Mouse (Mus musculus): Measurements from ENCODE around the gene Cyp19a1.

DNA sequence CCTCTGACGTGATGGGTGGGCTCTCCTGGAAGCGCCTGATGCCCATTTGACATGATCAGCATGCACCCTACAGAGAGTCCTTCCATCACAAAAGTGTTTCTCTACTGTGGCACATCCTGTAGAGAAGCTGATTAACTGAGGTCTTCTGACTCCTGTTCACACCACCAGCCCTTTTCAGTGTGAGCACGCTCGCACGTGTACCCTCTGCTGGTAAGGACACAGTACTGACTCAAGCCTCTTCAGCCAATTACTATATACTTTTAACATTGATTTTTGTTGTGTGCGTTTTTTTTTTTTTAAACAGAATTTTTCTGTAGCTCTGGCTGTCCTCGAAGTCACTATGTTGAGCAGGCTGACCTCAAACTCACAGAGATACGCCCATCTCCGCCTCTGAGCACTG lies 48.5 kb upstream of the Cyp19a1 start:
- TF ChIP-seq CTCF (IDR thresholded peaks at IDR 0.05; ENCODE audit: control insufficient read depth, insufficient read depth, insufficient replicate concordance, low read depth, low read length) (no peak), POLR2A (IDR thresholded peaks at IDR 0.05; ENCODE audit: control insufficient read depth, low read depth, low read length) (no peak)

Data from testis, adult 2 months (tissue).